Mouse (Mus musculus): ENCODE results near the gene Rlf. TPM values are rescaled to one million over a fixed set of nuclear protein-coding genes. Genes with fewer than 3 reads are reported as not detected.

Rlf gene
- 1 to 10 TPM; 9.0 to 9.7 (median 9.5) TPM for total RNA-seq (2022)

- DNase-seq (ENCODE audit: low spot score) = peak; percentile 98
These were observed at the start of gene Rlf for GRCm38 (mm10) chr4:121214793-121215304. TSS of gene Rlf (minus strand) at chr4:121215084.

- no peak for DNase-seq (ENCODE audit: low spot score)
These were observed 26.7 kb upstream of the Rlf start for GRCm38 (mm10) chr4:121241612-121242000.

DNA sequence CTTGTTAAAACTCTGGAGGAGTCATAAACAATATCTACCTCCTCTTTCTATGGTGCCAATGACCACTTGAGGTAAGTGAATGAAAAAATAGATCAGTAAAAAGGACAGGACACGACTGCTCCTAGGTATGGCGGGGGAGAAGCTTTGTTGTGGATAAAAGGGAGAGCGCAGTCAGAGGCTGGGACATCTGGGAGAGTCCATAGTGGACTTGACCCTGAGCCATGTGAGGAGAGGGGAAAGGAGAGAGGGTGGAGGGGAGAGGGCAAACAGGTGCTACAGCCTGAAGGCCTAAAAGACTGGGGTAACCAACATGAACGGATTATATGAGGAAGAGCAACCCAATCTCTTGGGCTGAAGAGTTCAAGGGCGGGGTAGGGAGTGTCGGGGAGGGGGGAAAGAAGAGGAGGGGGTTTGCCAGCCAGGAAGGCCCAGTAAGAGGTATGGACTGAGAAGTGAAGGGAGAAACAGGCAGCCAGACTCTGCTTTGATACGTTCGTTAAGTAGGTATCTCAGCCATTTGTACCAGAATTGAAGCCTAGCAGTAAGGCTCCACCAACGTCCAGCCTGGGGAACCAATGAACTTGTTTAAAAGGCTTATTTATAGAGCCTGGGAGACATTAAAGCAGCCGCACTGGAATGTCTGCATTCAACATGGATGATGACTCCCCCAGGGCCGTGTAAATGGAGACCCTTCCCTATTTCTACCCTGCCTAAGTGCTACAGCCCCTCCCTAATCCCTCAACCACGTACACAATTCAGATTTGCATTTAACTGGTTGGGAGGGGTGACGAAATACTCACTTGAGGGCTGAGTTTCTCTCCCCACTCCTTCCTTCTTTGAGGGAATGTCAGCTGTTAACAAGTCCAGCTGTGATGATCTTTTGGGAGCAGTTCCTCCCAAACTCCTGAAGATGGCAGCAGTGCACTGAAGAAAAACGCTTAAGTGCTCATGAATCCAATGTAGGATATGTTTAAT, 26.0 kb upstream of the Rlf start:
- no peak for DNase-seq (ENCODE audit: low spot score)

DNA sequence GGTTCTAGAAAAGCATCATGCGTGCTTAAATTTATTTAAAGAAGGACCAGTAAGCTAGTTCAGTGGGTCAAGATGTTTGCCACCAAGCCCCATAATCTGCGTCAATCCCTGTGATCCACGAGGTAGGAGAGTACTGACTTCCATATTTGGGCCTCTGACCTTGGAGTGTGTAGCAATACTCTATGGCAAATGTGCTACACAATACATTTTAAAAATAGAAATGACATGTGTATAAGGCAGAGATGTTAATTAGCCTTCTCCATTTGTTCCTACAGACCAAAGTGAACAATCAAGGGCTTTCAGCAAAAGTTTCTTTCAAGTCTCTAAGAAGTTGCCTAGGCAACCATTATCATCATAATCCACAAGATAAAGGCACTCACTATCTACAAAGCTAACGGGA, 25.0 kb upstream of the Rlf start:
- DNase-seq (ENCODE audit: low spot score) = no peak

- DNase-seq (ENCODE audit: low spot score) = no peak
These were observed 17.0 kb upstream of the Rlf start for GRCm38 (mm10) chr4:121231772-121232414.

DNA sequence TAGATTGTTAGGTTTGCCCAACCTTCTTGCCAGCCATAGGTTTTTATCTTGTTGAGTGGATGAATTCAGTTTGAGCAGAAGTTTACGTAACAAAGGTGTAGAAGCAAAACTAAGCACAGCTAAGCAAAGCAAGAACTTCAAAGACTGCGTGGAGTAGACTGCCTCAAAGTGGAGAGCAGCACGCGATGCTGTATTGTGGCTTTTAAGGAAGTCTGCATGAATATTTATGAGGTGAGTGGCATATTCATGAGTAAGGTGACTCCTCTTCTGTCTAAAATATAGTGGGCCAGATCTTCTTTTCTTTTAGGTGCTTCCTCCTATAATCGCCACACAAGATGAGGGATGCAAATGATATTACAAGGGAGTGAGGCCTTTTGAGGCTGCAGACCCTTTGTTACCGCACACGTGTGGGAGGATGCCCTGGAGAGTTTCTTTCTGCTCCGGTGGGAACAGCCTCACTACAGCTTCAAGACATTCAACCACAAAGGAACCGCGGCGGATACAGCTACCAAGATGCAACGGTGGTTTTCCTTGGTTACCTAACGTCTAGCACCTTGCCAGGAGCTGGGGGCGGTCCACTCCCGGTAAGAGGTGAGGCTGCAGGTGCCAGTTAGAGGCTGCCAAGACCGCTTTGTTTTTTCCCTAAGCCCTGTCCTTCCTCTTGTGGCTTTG, 16.2 kb upstream of the Rlf start:
- DNase-seq (ENCODE audit: low spot score) = no peak

DNA sequence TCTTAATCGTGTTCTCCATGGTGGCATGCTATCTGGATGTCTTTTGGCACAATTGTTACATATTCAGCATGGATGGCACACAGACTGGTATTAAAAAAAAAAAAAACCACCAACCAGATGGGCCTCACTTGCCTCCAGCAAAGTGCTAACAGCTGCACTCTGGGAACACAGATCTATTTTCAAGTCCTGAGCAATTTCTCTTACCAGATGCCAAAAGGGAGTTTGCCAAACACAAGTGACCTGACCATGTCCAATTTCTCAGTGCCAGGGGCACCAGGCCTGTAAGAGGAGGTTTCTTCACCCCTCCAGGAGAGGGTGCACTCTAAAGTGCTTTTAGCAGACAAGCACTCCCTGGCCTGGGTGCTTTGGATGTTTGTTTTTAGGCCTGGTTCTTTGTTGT, 12.2 kb upstream of the Rlf start:
- DNase-seq (ENCODE audit: low spot score) = peak; percentile 41

GRCm38 (mm10) chr4:121225177-121225576, 10.3 kb upstream of the Rlf start:
- no peak for DNase-seq (ENCODE audit: low spot score)

DNA sequence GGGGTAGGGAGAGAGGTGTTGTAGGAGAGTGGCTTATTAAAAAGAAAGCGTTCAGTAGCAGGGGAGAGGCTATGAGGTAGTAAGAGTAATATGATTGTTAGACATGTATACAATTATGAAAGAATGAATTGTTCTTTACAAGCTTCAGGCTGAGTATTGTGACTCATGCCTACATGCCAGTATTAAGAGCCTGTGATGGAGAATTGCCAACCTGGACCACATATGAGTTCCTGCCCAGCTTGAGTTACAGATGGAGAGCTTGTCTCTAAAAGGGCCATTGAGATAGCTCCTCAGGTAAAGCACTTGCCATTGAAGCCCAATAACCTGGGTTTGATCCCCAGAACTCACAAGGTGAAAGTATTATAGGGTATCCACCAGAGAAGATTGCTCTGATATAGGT, 8.3 kb upstream of the Rlf start:
- no peak for DNase-seq (ENCODE audit: low spot score)

DNA sequence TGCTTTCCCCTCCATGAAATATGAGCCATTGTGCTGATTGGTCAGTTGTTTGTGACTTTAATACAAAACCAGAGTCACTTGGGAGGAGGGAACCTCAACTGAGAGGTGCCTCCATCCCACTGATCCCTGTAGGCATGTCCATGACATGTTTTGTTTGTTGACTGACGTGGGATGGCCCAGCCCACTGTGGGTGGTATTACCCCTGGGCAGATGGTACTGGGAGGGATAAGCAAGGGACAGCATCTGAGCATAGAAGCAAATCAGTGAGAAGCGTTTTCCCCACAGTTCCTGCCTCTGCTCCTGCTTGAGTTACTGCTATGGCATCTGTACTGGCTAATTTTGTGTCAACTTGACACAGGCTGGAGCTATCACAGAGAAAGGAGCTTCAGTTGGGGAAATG, 1.3 kb upstream of the Rlf start:
- no peak for DNase-seq (ENCODE audit: low spot score)

- DNase-seq (ENCODE audit: low spot score) = no peak
These were observed 605 bp upstream of the Rlf start for GRCm38 (mm10) chr4:121215489-121215888.

DNA sequence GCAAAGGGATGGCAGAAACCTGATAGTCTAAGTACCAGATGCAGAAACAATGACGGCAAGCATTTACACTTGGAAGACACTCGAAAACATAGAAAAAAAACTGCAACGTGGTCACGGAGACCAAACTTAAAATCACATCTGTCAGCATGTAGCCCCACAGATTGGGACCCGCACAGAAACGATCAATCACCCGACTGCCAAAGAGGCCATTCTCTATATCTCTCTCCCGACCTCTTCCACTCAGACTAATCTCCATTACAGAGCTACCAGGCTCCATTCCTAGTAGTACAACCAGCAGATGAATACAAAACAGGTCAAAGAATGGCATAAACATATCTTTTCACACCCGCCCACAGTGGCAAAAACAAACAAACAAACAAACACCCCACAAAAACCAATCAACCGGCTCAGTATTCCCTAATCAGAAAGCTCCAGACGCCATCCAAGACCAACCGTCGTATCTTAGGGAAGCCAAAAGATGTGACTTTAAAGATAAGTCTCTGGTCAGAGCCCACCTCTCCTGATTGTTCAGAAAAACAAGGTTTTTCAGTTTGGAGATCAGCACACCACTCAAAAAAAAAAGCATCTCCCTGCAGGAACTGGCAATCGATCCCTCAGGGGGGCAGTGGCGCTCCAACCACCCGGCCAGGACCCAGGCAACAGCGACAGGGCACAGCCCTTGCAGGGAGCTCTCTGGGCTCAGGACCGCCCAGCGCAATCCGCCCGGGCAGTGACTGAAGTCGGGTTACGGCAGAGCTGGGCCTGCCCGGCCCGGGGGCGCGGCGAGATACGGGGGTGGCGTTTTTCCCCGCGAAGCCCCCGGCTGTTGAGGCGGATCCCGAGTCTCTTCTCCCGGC, 720 bp downstream of the Rlf start:
- DNase-seq (ENCODE audit: low spot score) = peak; percentile 22

DNA sequence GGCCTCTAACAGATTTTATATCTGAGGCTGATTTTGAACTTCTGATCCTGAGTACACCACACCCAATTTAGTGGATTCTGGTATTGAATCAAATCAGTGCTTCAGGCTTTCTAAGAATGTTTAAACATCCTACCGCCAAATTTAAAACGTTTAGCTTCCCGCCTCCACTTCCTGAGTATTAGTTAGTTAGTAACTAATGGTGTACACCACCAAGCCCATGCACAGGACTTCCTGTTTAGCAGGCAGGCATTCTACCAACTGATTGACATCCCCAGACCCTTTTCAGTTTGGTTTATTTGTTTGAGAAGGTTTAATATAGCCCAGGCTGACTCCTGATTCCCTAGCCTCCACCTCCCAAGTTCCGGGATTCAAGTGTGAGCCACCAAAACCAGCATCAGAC, 6.0 kb downstream of the Rlf start:
- DNase-seq (ENCODE audit: low spot score) = no peak

GRCm38 (mm10) chr4:121197856-121198255, 17.0 kb downstream of the Rlf start:
- DNase-seq (ENCODE audit: low spot score) = no peak

DNA sequence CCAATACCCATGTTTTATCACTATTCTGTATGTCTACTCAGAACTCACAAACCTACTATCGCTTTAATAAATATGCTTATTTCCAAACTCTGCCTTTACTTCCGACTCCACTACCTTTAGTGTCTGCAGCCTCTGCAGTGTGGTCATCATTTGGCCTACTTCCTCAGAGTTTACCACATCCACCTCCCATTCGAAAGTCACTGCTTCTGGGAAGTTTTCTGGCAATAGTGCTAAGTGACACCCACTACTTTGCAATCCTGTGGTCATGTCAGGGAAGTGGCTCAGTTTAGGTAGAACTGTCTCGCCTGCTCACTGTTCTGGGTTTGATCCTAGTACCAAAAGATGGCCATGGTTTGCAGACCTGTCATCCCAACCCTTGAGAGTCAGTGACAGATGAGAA, 17.9 kb downstream of the Rlf start:
- DNase-seq (ENCODE audit: low spot score) = no peak

DNA sequence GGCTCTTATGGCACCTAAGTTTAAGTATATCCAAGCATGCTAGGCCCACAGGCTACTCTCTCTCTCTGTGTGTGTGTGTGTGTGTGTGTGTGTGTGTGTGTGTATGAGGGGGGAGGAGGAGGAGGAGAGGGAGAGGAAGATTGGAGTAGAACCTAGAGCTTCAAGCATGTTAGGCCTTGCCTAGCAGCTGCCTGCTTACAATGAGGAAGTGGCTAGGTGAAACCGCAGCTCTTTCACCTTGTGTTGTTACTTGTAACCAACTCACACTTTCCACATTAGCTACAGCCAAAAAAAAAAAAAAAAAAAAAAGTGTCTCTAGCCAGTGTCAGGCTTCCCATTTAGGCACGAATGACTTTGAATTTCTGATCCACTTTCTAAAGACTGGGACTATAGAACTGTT, 18.7 kb downstream of the Rlf start:
- no peak for DNase-seq (ENCODE audit: low spot score)

DNA sequence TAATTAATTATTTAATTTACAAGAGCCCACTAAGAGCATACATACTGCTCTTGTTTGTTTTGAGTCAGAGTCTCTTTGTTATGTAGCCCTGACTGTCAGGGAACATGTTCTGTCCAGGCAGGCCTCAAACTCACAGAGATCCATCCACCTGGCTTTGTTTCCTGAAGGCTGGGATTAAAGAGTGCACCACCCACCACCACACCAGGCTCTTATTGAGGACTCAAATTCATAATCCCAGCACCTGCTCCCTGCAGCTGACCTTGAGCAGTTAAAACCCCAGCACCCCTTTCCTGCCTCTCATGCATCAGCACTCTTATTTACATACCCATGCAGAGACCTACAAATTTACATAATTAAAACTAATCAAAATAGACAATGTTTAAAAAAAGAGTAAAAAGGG, 20.1 kb downstream of the Rlf start:
- no peak for DNase-seq (ENCODE audit: low spot score)

DNA sequence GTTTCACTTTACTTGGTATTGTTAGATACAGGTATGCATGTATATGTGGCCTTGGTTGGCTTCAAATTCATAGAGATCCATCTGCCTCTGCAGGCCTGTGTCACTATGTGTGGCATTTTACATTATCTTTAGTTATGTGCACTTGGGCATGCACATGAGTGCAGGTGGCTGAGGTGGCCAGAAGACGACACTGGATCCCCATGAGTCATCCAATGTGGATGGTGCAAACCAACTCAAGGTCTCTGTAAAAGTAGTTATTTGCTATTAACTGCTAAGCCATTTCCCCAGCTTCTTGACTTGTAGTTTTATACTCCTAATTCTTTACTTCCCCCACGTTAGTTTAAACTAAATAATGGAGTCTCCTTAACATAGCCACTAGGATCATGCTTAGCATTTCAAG, 22.6 kb downstream of the Rlf start:
- DNase-seq (ENCODE audit: low spot score) = no peak

- DNase-seq (ENCODE audit: low spot score) = no peak
These were observed 25.5 kb downstream of the Rlf start for GRCm38 (mm10) chr4:121189341-121189740.

DNA sequence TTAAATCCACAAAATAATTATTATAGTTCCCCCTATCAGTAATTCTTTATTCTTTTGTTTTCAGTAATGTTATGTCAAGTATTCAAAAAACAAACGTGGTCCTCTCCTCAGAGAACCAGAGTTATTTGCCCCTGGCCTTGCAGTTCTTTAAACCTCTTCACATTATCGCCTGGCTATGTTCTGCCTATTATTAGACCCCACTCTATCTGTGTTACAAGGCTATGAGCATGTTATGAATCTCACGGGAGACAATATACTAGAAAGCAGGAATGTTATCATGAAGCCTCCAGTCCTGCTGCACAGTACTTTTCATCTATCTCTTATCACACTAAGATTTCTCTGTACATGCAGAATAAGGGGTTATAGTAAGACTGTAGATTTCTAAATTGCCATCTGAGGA, 35.2 kb downstream of the Rlf start:
- DNase-seq (ENCODE audit: low spot score) = no peak

- no peak for DNase-seq (ENCODE audit: low spot score)
These were observed 47.2 kb downstream of the Rlf start for GRCm38 (mm10) chr4:121167656-121168055.
